Mouse (Mus musculus) kidney, embryonic 14.5 days (tissue): ENCODE results near the gene Erf. TPM values are rescaled to one million over a fixed set of nuclear protein-coding genes. Genes with fewer than 3 reads are reported as not detected.

Experiments used
- ATAC-seq: fragments of 200-750 bp; cut with Nextera tagmentation; 2 replicates; pipeline ENCODE4 v1.8.0; 2017; ENCODE audit warnings: moderate number of reproducible peaks, mild to moderate bottlenecking, moderate TSS enrichment, moderate library complexity; ENCODE audit not compliant: low FRiP score, low TSS enrichment
- H3K27ac ChIP-seq: fragments of 300-500 bp; sonication (generic); 2 replicates; pipeline ENCODE4 v1.5.1; 2014; ENCODE audit warnings: low read depth, mild to moderate bottlenecking, low read length, moderate library complexity, mixed read lengths
- H3K27me3 ChIP-seq: fragments of 300-500 bp; sonication (generic); 2 replicates; pipeline ENCODE4 v1.6.1; 2014; ENCODE audit warnings: mild to moderate bottlenecking, low read length; ENCODE audit not compliant: control insufficient read depth, insufficient read depth
- H3K36me3 ChIP-seq: fragments of 300-500 bp; sonication (generic); 2 replicates; pipeline ENCODE4 v1.6.1; 2014; ENCODE audit warnings: low read length, mixed read lengths; ENCODE audit not compliant: control insufficient read depth, insufficient read depth
- H3K4me1 ChIP-seq: fragments of 300-500 bp; sonication (generic); 2 replicates; pipeline ENCODE4 v1.6.1; 2014; ENCODE audit warnings: low read length, mixed read lengths; ENCODE audit not compliant: control insufficient read depth, insufficient read depth
- H3K4me2 ChIP-seq: fragments of 300-500 bp; sonication (generic); replicated peaks from 2 replicates; pipeline ENCODE4 v1.6.1; 2014; ENCODE audit warnings: low read depth, mild to moderate bottlenecking, low read length
- H3K4me3 ChIP-seq: fragments of 300-500 bp; sonication (generic); 2 replicates; pipeline ENCODE4 v1.5.1; 2014; ENCODE audit warnings: mild to moderate bottlenecking, low read length
- H3K9ac ChIP-seq: fragments of 300-500 bp; sonication (generic); 2 replicates; pipeline ENCODE4 v1.6.1; 2014; ENCODE audit warnings: low read depth, mild to moderate bottlenecking, low read length, moderate library complexity
- H3K9me3 ChIP-seq: fragments of 300-500 bp; sonication (generic); 2 replicates; pipeline ENCODE4 v1.6.1; 2016; ENCODE audit warnings: low read length; ENCODE audit not compliant: control insufficient read depth
- WGBS: fragments of 180-500 bp; shearing (Covaris S2); extraction: QIAGEN DNeasy Blood & Tissue Kit; methylation state at CpG from one replicate; pipeline ENCODE4 v1.1.7; 2014; 5-methylcytosine and 5-hydroxymethylcytosine counted together
- polyA plus RNA-seq: library from polyadenylated mRNA; unstranded; fragments of >200 nt; fragmentation: Nextera tagmentation; extraction: Ambion mirVana; gene quantifications from 2 replicates; pipeline ENCODE4 v1.2.1, GENCODE M21; 2014

The Erf gene
- polyA plus RNA-seq, 1 experiment from 2014 or later: 28.8 TPM

GRCm38 (mm10) chr7:25209161-25209622, 41.4 kb downstream of the Erf start:
- no peak overlapping the region for H3K9ac ChIP-seq
- no peak overlapping the region for H3K27ac ChIP-seq
- H3K4me2 ChIP-seq: no peak overlapping the region
- no peaks in the 10 kb centered on the region for H3K9me3 ChIP-seq
- H3K36me3 ChIP-seq: peaks cover 12% of the 10 kb centered on the region; the same call in 1 of the 2 replicates
- no peak overlapping the region for H3K4me3 ChIP-seq
- 0 out of 2 replicates have a peak, but pooled peaks cover 3% of the 10 kb centered on the region for H3K4me1 ChIP-seq
- H3K27me3 ChIP-seq: no peaks in the 10 kb centered on the region
- ATAC-seq: 0 out of 2 replicates have a peak, but pooled peaks have one; percentile 30
- WGBS: 39% methylated on average over 3 of the region's 3 CpGs

- Histone ChIP-seq H3K27ac (no peak overlapping the region), H3K4me3 (no peak overlapping the region), H3K9ac (no peak overlapping the region), H3K4me1 (0 out of 2 replicates have a peak, but pooled peaks cover 3% of the 10 kb centered on the region), H3K36me3 (peaks cover 23% of the 10 kb centered on the region; the same call in 1 of the 2 replicates), H3K27me3 (no peaks in the 10 kb centered on the region), H3K9me3 (no peaks in the 10 kb centered on the region), H3K4me2 (no peak overlapping the region)
- ATAC-seq: no peak
- WGBS: 82% methylated on average over 16 of the region's 16 CpGs
Observed at GRCm38 (mm10) chr7:25206094-25206830, 44.3 kb downstream of the Erf start.

GRCm38 (mm10) chr7:25205355-25206093, 45.0 kb downstream of the Erf start:
- no peak overlapping the region for H3K4me2 ChIP-seq
- H3K4me1 ChIP-seq: 0 out of 2 replicates have a peak, but pooled peaks cover 3% of the 10 kb centered on the region
- H3K27ac ChIP-seq: no peak overlapping the region
- H3K36me3 ChIP-seq: peaks cover 23% of the 10 kb centered on the region; the same call in 1 of the 2 replicates
- no peak overlapping the region for H3K9ac ChIP-seq
- no peak overlapping the region for H3K4me3 ChIP-seq
- no peak for ATAC-seq
- WGBS: 71% methylated on average over 15 of the region's 16 CpGs
- no peaks in the 10 kb centered on the region for H3K9me3 ChIP-seq
- no peaks in the 10 kb centered on the region for H3K27me3 ChIP-seq

- 80% methylated on average over 20 of the region's 20 CpGs for WGBS
- Histone ChIP-seq H3K27ac (no peak overlapping the region), H3K4me1 (0 out of 2 replicates have a peak, but pooled peaks cover under 1% of the 10 kb centered on the region), H3K4me3 (no peak overlapping the region), H3K36me3 (peaks cover 13% of the 10 kb centered on the region; the same call in 1 of the 2 replicates), H3K9ac (no peak overlapping the region), H3K27me3 (no peaks in the 10 kb centered on the region), H3K9me3 (no peaks in the 10 kb centered on the region), H3K4me2 (no peak overlapping the region)
- ATAC-seq: no peak
Observed at GRCm38 (mm10) chr7:25203624-25204023, 46.9 kb downstream of the Erf start.

GRCm38 (mm10) chr7:25197384-25198018, 53.1 kb downstream of the Erf start:
- no peak for ATAC-seq
- H3K4me3 ChIP-seq: no peak overlapping the region
- no peak overlapping the region for H3K9ac ChIP-seq
- H3K27ac ChIP-seq: no peak overlapping the region
- H3K27me3 ChIP-seq: no peaks in the 10 kb centered on the region
- peaks cover 4% of the 10 kb centered on the region; the same call in 1 of the 2 replicates for H3K36me3 ChIP-seq
- H3K4me2 ChIP-seq: no peak overlapping the region
- no peaks in the 10 kb centered on the region for H3K9me3 ChIP-seq
- no peaks in the 10 kb centered on the region for H3K4me1 ChIP-seq
- 64% methylated on average over 10 of the region's 10 CpGs for WGBS

- Histone ChIP-seq H3K4me2 (no peak overlapping the region), H3K9me3 (no peaks in the 10 kb centered on the region), H3K4me1 (no peaks in the 10 kb centered on the region), H3K36me3 (no peaks in the 10 kb centered on the region), H3K9ac (no peak overlapping the region), H3K4me3 (no peak overlapping the region), H3K27ac (no peak overlapping the region), H3K27me3 (no peaks in the 10 kb centered on the region)
- no peak for ATAC-seq
- 84% methylated on average over 9 of the region's 9 CpGs for WGBS
Observed at GRCm38 (mm10) chr7:25196107-25196506, 54.5 kb downstream of the Erf start.

- Histone ChIP-seq H3K4me2 (no peak overlapping the region), H3K9me3 (no peaks in the 10 kb centered on the region), H3K36me3 (no peaks in the 10 kb centered on the region), H3K4me1 (no peaks in the 10 kb centered on the region), H3K27ac (no peak overlapping the region), H3K27me3 (no peaks in the 10 kb centered on the region), H3K4me3 (no peak overlapping the region), H3K9ac (no peak overlapping the region)
- ATAC-seq: no peak
- WGBS: 77% methylated on average over 3 of the region's 3 CpGs
Observed at GRCm38 (mm10) chr7:25195148-25195547, 55.4 kb downstream of the Erf start.
